Mouse (Mus musculus): ENCODE data around the gene Mss51.
A peak's percentile ranks its signal among the peaks of the same experiment; 100 is the strongest.

Gene Mss51

GRCm38 (mm10) chr14:20451302-20451701, 45.4 kb downstream of the Mss51 start:
- peak in 1 of 2 experiments; percentile 8 for DNase-seq

DNA sequence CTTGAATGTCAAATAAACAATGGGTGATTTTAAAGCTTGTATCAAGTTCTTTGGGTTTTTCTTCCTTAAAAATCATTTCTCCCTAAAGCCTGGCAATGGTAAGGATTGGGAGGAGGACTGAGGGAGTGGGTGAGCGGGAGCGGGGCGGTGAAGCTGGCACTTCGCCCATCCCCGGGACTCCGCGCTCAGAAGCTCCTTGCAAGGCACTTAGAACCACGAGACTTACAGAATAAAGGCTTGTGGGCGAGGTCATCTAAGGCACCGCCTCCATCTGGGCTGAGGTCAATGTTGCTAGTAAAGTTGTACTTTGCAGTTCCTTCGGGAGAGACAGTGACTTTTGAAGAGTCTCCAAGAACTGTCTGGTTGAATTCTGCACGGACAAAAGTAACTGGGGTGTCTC, 49.5 kb downstream of the Mss51 start:
- DNase-seq, result peak in 1 of 2 experiments; percentile 13

DNA sequence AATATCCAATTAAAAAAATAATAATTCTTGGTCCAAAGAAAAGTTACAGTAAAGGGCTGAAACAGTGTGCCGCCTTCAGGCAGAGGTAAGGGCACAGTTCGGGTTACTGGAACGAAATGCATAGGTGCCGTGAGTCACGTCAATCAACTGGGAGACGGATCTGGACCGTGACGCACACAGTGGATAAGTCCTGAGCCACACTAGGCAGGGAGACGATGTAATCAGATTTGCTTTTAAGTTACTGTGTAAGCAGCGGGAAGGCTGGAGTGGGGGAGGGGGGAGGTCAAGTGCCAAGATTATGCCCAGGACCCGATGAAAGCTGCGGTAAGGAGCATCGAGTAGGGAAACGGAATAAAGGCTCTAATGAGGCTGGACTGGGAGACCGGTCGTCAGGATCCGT, 54.4 kb downstream of the Mss51 start:
- no peak for DNase-seq

DNA sequence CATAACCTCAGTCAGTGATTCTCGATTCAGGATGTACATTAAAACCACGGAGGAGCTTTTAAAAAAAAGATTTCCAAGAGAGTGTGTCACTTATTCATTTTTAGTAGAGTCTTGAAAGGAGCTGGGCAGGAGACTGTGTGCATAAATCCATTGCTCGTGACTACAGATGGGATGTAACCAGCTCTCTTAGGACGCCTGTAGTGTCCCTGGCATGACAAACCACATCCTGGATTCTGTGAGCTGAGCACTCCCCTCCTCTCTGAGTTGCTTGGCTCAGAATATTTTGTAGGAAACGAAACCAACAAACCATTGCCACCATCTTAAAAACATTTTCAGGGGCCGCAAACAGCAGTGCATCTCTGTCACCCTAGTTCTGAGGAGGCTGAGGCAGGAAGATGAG, 59.7 kb downstream of the Mss51 start:
- peak; percentile 45 to 57 for DNase-seq

Measured in cerebellum, postnatal 14 days (tissue).